Mouse (Mus musculus): ENCODE results near the gene Col5a1.

Col5a1 gene

DNA sequence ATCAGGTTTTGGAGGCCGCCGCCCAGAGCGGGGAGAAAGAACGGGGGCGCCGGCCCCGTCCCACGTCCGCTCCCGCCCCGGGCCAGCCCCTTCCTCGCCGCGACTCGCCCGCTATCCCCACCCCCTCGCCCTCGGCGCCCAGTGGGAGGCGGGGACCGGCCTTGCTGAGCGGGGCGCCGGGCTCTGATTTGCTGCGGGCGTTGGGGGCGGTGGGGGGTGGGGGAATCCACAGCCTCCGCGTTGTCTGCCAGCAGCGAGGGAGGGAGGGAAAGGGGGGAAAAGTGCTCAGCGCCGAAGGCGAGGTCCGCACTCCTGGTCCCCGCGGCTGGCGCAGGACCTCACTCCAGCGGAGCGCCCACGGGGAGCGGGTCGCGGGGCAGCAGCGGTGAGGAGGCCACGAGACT, at the start of gene Col5a1:
Col5a1 (plus strand) TSS at position 278 of the 404 bp plus-strand sequence.
- DNase-seq (ENCODE audit: low read depth, low spot score) = no peak

GRCm38 (mm10) chr2:27838112-27838511, 48.1 kb upstream of the Col5a1 start:
- no peak for DNase-seq (ENCODE audit: low read depth, low spot score)

GRCm38 (mm10) chr2:27840890-27841289, 45.3 kb upstream of the Col5a1 start:
- no peak for DNase-seq (ENCODE audit: low read depth, low spot score)

GRCm38 (mm10) chr2:27842893-27843292, 43.3 kb upstream of the Col5a1 start:
- DNase-seq (ENCODE audit: low read depth, low spot score) = no peak

- no peak for DNase-seq (ENCODE audit: low read depth, low spot score)
Observed at GRCm38 (mm10) chr2:27844885-27845284, 41.3 kb upstream of the Col5a1 start.

DNA sequence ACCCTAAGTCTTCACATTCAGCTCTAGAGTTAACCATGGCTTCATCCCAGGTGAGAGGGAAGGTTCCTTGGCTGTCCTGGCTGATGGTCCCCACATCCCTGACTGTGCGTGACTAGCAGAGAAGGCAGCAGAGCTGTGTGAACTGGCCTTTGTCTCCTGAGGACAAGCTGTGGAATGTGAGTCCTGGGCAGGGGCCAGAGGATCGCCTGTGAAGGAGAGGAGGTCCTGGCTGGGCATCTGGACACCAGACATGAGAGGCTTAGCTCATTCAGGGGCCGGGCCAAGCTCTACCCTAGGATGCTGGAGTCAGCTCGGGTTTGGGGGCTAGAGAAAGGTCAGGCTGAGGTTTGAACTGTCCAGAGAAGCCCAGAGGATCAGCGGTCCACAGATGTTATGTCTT, 39.2 kb upstream of the Col5a1 start:
- no peak for DNase-seq (ENCODE audit: low read depth, low spot score)

DNA sequence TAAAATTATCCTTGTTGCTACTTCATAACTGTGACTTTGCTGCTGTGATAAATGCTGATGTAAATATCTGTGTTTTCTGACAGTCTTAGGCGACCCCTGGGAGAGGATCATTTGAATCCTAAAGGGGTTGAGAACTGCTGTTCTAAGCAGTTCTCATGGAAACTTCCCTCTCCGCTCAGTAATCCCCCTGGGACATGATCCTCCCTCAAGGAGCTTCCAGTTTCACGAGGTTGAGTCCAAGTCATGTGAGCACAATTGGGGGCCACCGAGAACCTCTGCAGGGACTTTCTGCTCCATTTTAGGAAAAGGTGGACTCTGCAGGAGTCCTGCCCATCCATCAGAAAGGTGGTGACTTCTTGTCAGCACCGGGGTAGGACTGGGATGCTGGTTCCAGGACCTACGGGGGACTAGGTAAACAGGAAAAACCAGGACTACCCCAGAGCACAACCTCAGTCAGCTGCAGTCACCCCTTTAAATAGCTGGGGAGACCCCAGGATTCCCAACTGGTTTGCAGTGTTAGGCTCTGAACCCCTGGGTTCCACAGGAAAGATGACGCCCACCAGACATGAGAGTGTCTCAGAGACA, 38.3 kb upstream of the Col5a1 start:
- no peak for DNase-seq (ENCODE audit: low read depth, low spot score)

DNA sequence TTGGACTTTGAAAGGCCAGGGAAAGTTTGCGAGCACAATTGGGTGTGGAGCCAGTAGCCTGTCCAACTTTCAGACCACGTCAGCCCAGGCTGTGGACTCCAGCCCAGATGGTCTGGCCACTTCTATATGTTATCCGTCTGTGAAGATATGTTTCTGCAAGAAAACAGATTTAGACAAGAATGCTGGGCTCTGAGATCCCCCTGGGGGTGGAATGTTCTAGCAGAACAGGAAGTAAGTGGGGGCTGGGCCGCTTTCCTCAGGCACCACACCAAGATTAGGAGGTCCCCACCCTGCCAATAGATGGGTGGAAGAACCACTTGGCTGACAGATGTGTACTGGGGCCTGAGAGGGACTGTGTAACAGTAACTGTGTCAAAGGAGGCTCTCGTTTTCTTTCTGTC, 37.8 kb upstream of the Col5a1 start:
- no peak for DNase-seq (ENCODE audit: low read depth, low spot score)

GRCm38 (mm10) chr2:27858348-27858903, 27.8 kb upstream of the Col5a1 start:
- no peak for DNase-seq (ENCODE audit: low read depth, low spot score)

DNA sequence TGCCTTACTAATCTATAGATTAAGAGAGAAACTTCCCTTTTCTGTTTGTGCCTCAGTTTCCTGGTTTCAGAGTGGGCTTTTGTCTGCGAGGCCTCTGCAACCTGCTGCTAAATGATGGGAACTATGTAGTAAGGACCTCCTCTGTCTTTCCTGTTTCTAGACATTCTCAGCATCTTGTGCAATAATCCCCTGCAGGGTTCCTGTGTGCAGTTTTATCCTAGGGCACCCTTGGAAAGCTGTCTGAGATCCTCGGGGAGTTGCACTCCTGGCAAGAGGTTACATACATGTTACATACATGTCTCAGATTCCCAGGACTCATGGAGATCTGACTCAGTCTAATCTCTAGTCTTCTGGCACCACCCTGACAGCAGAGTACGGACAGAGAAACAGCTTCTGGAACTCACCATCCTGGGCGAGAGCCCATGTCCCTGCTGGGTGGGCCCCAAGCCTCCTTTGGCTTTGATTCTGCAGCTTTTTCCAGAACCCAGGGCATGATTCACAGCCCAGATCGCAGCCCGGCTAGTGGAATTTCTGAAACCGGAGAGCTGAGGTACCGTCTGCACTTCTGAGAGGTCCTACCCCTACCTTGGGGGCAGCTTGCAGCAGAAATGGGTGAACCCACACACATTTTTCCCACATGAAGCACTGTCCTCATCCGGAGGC, 24.5 kb upstream of the Col5a1 start:
- no peak for DNase-seq (ENCODE audit: low read depth, low spot score)

DNA sequence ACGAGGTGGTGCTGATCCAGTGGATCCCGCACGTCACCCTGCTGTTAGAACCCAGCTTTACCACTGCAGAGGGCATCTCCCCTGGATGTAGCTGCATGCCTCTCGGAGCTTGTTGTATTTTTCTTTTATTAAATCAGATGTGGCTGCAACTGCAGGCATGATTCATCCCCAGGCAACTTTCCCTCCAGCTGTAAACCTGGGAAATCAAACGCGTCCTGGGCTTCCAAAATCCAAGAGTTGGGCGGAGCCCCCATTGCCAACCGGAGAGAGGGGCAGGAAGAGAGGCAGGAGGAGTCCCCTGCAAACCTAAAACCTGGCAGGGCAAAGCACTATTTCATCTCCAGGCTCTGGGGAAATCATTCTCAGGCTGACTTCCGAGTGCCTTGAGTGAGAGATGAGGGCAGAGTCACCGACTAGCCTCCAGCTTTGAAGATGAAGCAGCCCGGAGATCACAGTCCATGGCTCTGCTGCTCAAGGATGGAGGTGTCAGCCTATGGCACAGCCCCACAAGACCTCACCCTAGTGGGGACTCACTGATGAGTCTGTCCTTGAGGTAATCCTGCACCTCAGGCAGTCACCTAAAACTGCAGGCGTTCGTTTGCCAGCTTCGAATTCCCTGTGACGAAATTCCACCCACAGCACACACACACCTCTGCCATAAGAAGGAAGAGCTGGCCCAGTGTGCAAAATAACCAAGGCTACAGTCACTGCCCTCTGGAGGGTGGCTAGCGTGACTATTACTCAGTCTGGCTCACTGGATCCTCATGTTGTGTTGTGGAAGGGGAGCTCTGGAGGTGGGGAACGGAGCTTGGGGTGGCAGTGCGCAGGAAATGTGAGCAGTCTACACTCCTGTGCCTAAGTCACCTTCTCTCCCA, 21.5 kb upstream of the Col5a1 start:
- no peak for DNase-seq (ENCODE audit: low read depth, low spot score)

GRCm38 (mm10) chr2:27870586-27870985, 15.6 kb upstream of the Col5a1 start:
- DNase-seq (ENCODE audit: low read depth, low spot score) = no peak

- DNase-seq (ENCODE audit: low read depth, low spot score) = no peak
Observed at GRCm38 (mm10) chr2:27871056-27871455, 15.2 kb upstream of the Col5a1 start.

DNA sequence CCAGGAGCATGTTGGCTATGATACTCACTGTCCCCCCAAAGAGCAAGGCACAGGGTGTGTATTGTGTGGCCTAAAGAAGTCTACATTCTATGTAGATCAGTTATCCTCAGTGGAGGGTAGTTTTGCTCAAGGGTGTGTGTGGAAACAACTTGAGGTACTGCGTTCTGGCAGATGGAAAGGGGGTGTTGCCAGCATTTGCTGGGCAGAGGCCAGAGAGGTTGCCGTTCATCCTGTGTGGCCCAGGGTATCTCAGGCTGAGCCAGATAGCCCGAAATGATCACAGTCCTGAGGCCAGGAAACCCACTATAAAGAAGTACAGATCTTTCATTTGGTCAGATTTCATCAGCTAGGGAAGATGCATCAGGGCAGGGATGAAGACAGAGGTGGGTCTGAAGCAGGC, 13.9 kb upstream of the Col5a1 start:
- no peak for DNase-seq (ENCODE audit: low read depth, low spot score)

GRCm38 (mm10) chr2:27873030-27873429, 13.2 kb upstream of the Col5a1 start:
- DNase-seq (ENCODE audit: low read depth, low spot score) = no peak

DNA sequence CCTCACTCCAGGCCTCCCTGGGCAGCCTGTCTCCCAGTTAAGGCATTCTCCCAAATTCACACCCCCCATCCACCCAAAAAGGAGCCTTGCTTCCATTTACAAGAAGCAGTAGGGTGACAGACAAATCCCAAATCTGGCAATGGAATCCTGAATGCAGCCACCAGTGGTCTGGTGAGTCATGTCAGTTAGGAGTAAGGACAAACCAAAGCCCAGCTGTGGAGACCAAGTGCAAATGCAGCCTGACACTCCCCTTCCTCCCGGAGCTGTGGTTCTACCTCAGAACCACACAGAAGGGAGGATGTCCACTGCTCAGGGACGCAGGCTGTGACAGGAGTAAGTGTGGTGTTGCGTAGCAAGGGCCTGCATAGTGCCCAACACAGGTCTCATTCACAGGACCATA, 11.6 kb upstream of the Col5a1 start:
- DNase-seq (ENCODE audit: low read depth, low spot score) = no peak

- DNase-seq (ENCODE audit: low read depth, low spot score) = no peak
Observed at GRCm38 (mm10) chr2:27875231-27875630, 11.0 kb upstream of the Col5a1 start.

DNA sequence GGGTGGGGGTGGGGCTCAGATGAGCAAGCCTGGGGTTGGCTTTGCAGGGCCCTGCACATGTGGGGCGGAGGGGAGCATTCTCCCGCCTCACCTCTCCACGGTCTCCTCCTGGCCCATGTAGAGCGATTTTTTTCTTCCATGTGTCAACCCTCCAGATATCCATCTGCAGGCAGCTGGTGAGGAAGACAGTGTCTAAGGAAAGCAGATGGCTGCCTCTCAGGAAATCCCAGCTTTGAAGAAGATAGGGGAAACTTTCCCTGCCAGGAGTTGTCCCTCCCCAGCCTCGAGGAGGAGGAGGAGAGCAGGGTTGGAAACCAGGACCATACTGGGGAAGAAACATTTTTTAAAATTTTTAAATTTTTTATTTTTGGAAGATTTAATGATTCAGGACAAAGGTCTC, 10.4 kb upstream of the Col5a1 start:
- no peak for DNase-seq (ENCODE audit: low read depth, low spot score)

- DNase-seq (ENCODE audit: low read depth, low spot score) = no peak
Observed at GRCm38 (mm10) chr2:27876724-27877504, 9.3 kb upstream of the Col5a1 start.

- no peak for DNase-seq (ENCODE audit: low read depth, low spot score)
Observed at GRCm38 (mm10) chr2:27878066-27878465, 8.2 kb upstream of the Col5a1 start.

DNA sequence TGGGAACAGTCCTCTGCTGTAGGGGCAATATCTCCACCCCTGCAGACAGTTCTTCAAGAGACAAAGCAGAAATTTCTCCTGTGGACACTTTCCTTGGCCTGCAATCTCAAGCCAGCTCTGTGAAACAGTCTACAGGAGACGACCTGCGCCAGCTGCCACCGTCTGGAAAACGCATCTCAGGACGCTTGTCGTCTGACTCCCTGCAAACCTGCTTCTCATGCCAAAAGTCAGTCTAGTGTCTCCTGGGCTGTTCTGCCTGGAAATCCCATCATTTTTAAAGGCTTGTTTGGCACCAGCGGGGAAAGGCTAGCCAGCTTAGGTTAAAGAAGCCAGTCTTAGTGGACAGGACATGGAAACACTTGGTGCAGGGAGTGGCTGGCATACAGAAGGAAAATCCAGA, 2.9 kb upstream of the Col5a1 start:
- no peak for DNase-seq (ENCODE audit: low read depth, low spot score)
